Mouse (Mus musculus) neural tube, embryonic 15.5 days (tissue): ENCODE measurements around the gene Tmem239. TPM values are rescaled to one million over a fixed set of nuclear protein-coding genes. Genes with fewer than 3 reads are reported as not detected.

Experiments
- ATAC-seq: fragments of 200-750 bp; cut with Nextera tagmentation; 2 replicates; pipeline ENCODE4 v1.8.0; 2017; ENCODE audit warnings: mild to moderate bottlenecking, moderate TSS enrichment, moderate library complexity; ENCODE audit not compliant: low FRiP score
- H3K27ac ChIP-seq: fragments of 300-500 bp; sonication (generic); replicated peaks from 2 replicates; pipeline ENCODE4 v1.5.1; 2015; ENCODE audit warnings: mild to moderate bottlenecking, inconsistent platforms
- H3K27me3 ChIP-seq: fragments of 300-500 bp; sonication (generic); replicated peaks from 2 replicates; pipeline ENCODE4 v1.6.1; 2015; ENCODE audit warnings: inconsistent platforms
- H3K36me3 ChIP-seq: fragments of 300-500 bp; sonication (generic); 2 replicates; pipeline ENCODE4 v1.6.1; 2015; ENCODE audit warnings: inconsistent platforms
- H3K4me1 ChIP-seq: fragments of 300-500 bp; sonication (generic); 2 replicates; pipeline ENCODE4 v1.6.1; 2015; ENCODE audit warnings: inconsistent platforms
- H3K4me2 ChIP-seq: fragments of 300-500 bp; sonication (generic); 2 replicates; pipeline ENCODE4 v1.6.1; 2015; ENCODE audit warnings: inconsistent platforms, mild to moderate bottlenecking, moderate library complexity
- H3K4me3 ChIP-seq: fragments of 300-500 bp; sonication (generic); replicated peaks from 2 replicates; pipeline ENCODE4 v1.5.1; 2015; ENCODE audit warnings: mild to moderate bottlenecking, inconsistent platforms
- H3K9ac ChIP-seq: fragments of 300-500 bp; sonication (generic); replicated peaks from 2 replicates; pipeline ENCODE4 v1.6.1; 2015; ENCODE audit warnings: mild to moderate bottlenecking, inconsistent platforms
- H3K9me3 ChIP-seq: fragments of 300-500 bp; sonication (generic); replicated peaks from 2 replicates; pipeline ENCODE4 v1.6.1; 2016; ENCODE audit warnings: inconsistent platforms
- WGBS: fragments of 180-500 bp; shearing (Covaris S2); methylation state at CpG from one replicate; pipeline ENCODE4 v1.1.7; 2015; ENCODE audit warnings: mixed read lengths; 5-methylcytosine and 5-hydroxymethylcytosine counted together
- polyA plus RNA-seq: library from polyadenylated mRNA; unstranded; fragments of >200 nt; fragmentation: Nextera tagmentation; extraction: Ambion mirVana; gene quantifications from 2 replicates; pipeline ENCODE4 v1.2.1, GENCODE M21; 2015

The Tmem239 gene
- polyA plus RNA-seq, 1 experiment from 2014 or later, result not detected

DNA sequence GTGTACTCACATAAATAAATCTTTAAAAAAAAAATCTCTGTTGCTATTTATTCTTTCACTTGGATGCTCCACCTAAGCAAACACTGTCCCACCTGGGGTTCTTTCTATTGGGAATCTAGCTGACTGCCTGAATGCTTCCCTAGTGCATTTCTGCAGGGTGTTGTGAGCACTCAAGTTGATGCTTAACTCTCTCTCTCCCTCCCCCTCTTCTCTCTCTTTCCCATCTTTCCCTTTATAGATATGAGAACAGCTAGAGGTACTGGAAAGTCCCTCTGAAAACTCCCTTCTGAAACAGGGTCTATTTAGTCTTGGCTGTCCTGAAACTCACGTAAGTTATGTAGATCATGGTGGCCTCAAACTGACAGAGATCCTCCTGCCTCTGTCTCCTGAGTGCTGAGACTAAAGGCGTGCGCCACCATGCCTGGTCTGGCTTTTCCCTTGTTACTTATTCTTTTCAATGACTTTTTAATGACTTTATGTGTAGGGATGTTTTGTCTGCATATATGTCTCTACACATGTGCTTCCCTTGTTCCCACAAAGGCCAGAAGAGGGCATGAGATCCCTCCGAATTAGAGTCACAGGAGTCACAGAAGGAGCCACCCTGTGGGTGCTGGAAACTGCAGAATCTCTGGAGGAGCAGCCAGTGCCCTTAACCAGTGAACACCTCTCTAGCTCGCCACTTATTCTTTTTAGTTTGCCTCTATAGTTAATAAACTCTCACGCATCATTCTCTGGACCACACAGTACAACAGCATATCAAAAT lies 8.0 kb downstream of the Tmem239 start:
- Histone ChIP-seq H3K9ac (no peak overlapping the region), H3K4me1 (no peaks in the 10 kb centered on the region), H3K27ac (no peak overlapping the region), H3K9me3 (no peaks in the 10 kb centered on the region), H3K36me3 (peaks cover 9% of the 10 kb centered on the region; the same call in 1 of the 2 replicates), H3K27me3 (no peaks in the 10 kb centered on the region), H3K4me2 (no peak overlapping the region), H3K4me3 (no peak overlapping the region)
- no peak for ATAC-seq
- WGBS, result 80% methylated on average over 6 of the region's 6 CpGs

DNA sequence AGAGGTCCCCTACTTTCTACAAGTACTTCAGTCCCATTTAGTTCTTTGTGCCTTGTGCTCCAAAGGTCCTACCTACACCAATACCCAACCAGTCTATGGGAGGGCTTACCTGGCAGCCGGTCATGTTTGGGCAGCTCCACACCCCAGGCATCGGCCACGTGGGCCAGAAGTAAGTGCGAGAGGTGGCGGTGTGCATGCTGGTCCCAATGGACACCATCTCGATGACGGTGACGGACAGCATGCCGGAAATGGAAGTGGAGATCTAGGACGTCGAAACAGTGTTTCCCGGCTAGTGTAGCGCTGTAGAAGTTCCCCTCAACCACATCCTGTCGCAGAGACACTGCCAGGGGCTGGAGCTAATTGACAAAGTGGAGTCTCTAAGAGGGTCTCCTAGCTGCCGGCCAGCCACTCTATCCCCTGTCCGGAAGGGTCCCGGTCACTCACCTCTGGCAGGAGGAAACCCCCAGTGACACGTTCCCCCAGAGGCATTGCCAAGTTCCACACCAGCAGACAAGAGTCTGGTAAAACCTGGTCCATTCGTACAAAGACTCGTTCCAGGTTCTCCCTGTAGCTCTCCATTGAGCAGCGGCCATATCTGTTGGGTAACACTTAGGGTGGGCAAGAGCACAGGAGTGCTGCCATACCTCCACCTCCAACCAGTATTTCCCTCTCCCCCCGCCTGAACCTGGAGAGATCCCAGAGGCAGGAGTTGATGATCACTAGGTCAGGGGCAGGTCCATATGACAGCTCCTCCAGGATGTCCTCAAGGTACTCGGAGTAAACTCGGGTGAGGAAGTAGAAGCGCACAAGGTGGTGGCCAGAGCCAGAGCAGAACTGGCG lies 15.7 kb downstream of the Tmem239 start:
- Histone ChIP-seq H3K4me3 (no peak overlapping the region), H3K36me3 (peaks cover 12% of the 10 kb centered on the region; the same call in 1 of the 2 replicates), H3K27ac (no peak overlapping the region), H3K9ac (no peak overlapping the region), H3K4me1 (peaks cover 44% of the 10 kb centered on the region), H3K4me2 (no peak overlapping the region), H3K27me3 (no peaks in the 10 kb centered on the region), H3K9me3 (no peaks in the 10 kb centered on the region)
- WGBS, result 97% methylated on average over 26 of the region's 26 CpGs
- ATAC-seq, result no peak

DNA sequence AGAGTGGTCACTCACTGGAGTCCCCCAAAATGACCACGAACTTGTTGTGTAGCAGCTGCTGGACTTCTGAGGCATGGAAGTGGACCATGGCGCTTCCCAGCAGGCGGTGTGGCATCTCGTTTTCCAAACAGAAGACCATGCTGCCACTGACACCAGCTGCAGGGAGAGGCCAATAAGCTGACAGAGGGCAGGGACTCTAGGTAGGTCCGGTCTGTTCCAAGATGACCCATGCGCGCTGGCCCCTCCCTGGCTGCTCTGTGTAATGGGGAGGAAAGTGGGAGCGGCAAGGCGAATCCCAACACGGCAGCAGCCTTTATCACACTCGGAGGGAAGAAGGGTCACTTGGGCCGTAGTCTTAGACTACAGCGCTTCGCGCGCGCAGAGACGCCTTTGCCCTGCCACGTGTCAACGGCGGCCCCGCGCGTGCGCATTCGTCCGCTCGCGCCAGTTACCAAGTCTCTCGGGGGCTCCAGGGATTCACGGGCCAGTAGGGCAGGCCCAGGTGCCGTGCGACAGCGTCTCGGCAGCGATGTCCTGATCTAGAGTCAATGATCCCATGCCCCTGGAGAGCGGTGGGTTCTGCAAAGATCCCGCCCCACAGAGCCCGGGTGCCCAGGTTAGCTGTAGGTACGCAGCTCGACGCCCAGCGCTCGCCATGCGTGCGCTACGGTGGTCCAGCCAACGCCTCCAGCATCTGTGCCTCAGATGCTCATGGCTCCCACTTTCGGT lies 17.3 kb downstream of the Tmem239 start:
- Histone ChIP-seq H3K27ac (peak overlapping the region; percentile 96), H3K4me3 (peak overlapping the region; percentile 75), H3K9me3 (no peaks in the 10 kb centered on the region), H3K36me3 (peaks cover 10% of the 10 kb centered on the region; the same call in 1 of the 2 replicates), H3K4me1 (peaks cover 44% of the 10 kb centered on the region), H3K27me3 (no peaks in the 10 kb centered on the region), H3K9ac (peak overlapping the region; percentile 68), H3K4me2 (peak overlapping the region; percentile 83)
- whole genome bisulfite sequencing, result 15% methylated on average over 49 of the region's 49 CpGs
- peak; percentile 85 for ATAC-seq

DNA sequence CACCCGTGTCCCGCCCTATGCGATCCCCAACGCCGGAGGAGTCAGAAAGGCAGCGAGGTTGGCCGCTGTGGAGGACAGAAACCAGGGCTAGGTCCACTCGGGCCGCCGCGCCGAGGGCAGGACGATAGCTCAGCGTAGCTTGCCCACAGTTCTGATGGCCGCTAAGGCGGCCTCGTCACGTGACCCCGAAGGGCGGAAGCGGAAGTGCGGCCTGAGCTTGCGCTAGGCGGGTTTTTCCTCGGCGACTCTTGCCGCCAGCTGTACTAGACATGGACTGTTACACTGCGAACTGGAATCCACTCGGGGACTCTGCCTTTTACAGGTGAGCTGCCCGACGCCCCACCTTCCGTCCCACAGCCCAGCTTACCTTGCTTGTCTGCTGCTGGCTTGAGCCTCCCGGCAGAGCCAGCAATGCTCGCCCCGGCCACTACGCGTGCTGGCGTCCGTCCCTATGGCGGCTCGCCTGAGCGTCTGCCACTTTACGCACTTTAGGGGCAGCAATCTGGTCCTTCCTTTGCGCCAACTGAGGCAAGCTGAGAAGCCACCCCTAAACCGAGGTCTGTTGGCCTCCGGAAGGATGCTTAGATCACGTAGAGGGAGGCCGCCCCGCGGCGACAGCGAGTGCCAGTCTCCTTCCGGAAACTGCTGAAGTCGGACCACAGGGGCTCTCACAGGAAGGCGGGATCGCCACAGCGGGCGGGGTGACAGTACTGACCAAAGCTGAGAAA lies 18.0 kb downstream of the Tmem239 start, which contains the start of the genes Vps16 and Pced1a:
Gene Vps16, plus strand, starts transcription at position 214 of the 728 bp plus-strand sequence.
Gene Pced1a, minus strand, starts transcription at position 576 of the 728 bp plus-strand sequence.
- H3K4me3 ChIP-seq, result peak within 1 kb of the TSS; percentile 75
- no peaks in the 10 kb centered on the region for H3K9me3 ChIP-seq
- peaks cover 44% of the 10 kb centered on the region for H3K4me1 ChIP-seq
- H3K9ac ChIP-seq, result peak within 1 kb of the TSS; percentile 68
- no peaks in the 10 kb centered on the region for H3K27me3 ChIP-seq
- WGBS, result under 1% methylated on average over 56 of the region's 58 CpGs
- 0 out of 2 replicates have a peak, but pooled peaks cover 3% of the 10 kb centered on the region for H3K36me3 ChIP-seq
- H3K4me2 ChIP-seq, result peak within 1 kb of the TSS; percentile 83
- H3K27ac ChIP-seq, result peak within 1 kb of the TSS; percentile 96
- peak; percentile 96 for ATAC-seq

DNA sequence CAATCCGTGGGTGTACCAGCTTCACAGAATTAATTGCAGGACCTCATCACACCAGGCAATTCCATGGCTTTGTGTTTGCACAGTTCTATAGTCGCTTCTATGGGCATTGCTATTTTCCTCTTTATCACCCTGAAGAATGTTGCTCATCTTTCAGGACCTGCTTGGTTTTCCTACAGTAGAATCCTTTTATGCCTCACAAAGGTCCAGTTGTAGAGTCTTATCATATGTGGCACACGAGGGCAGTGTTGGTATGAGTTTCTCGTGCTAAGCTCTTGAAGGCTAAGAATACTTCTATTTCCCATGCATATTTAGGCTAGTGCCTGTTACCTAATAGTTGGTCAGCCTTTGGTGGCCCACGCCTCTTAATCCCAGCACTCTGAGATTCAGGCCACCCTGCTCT lies 18.8 kb downstream of the Tmem239 start:
- Histone ChIP-seq H3K4me3 (peak overlapping the region; percentile 75), H3K9me3 (no peaks in the 10 kb centered on the region), H3K4me2 (peak overlapping the region; percentile 83), H3K27ac (peak overlapping the region; percentile 96), H3K9ac (peak overlapping the region; percentile 68), H3K27me3 (no peaks in the 10 kb centered on the region), H3K4me1 (peaks cover 44% of the 10 kb centered on the region), H3K36me3 (no peaks in the 10 kb centered on the region)
- WGBS, result 40% methylated on average over 5 of the region's 5 CpGs
- no peak for ATAC-seq

DNA sequence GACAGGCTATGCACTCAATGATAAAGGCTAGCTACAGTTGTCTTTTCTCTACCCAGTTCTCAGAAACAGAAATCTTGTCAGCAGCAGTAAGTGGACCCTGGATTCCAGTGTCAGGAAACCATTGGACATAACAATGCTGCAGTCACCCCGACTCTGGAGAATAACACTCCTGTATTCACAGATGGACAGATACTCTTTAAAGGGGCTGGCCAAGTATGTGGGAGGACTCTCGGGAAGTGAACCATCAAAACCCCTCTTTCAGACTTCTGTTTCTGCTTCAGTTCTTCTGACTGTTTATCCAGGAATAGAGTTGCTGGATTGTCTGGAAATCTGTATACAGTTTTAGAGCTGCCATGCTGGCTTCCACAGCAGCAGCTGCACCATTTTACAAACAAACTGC lies 23.6 kb downstream of the Tmem239 start:
- Histone ChIP-seq H3K4me3 (no peak overlapping the region), H3K9me3 (no peaks in the 10 kb centered on the region), H3K4me2 (no peak overlapping the region), H3K4me1 (peaks cover 13% of the 10 kb centered on the region), H3K27me3 (no peaks in the 10 kb centered on the region), H3K36me3 (peaks cover 5% of the 10 kb centered on the region), H3K9ac (no peak overlapping the region), H3K27ac (no peak overlapping the region)
- no peak for ATAC-seq
- 74% methylated on average over 2 of the region's 2 CpGs for WGBS

DNA sequence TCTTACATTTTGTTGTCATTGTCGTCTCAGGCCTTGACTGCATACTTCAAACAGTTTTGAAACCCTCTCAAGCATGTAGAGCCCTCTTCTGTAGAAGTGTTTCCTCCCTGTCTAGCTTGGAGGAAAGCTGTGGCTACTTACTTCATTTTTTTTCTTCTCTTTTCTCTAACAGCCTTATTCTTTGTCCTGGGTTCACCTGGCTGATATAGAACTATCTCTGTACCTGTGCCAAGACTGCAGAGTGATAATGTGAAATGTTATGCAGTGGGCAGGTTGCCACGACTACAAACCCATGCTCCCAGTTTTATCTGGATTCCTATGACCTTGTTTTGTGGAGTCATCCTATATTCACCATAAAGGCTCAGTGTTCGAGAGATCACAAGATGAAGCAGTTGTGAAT lies 24.2 kb downstream of the Tmem239 start:
- WGBS, result 81% methylated on average over 3 of the region's 3 CpGs
- no peak for ATAC-seq
- H3K27me3 ChIP-seq, result no peaks in the 10 kb centered on the region
- H3K9ac ChIP-seq, result no peak overlapping the region
- H3K27ac ChIP-seq, result no peak overlapping the region
- no peak overlapping the region for H3K4me3 ChIP-seq
- peaks cover 7% of the 10 kb centered on the region for H3K4me1 ChIP-seq
- H3K9me3 ChIP-seq, result no peaks in the 10 kb centered on the region
- H3K36me3 ChIP-seq, result peaks cover 5% of the 10 kb centered on the region
- H3K4me2 ChIP-seq, result no peak overlapping the region

DNA sequence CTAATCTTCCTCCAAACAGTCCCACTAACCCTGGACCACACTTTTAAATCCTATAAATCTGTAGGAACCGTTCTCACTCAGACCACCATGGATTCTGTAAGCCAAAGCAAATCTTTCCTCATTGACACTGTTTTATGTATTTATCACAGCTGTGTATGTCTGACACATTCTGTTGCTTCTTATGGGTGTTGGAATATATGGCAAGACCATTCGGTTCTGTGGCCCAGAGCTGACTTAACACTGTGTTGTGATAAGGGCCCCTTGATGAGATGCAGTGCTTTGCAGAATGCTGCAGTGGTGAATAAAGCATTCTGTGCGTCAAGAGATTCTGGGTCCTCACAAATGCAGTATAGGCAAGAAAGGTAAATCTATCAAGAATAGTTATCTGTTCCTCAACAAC lies 25.9 kb downstream of the Tmem239 start:
- 93% methylated on average over 3 of the region's 3 CpGs for WGBS

DNA sequence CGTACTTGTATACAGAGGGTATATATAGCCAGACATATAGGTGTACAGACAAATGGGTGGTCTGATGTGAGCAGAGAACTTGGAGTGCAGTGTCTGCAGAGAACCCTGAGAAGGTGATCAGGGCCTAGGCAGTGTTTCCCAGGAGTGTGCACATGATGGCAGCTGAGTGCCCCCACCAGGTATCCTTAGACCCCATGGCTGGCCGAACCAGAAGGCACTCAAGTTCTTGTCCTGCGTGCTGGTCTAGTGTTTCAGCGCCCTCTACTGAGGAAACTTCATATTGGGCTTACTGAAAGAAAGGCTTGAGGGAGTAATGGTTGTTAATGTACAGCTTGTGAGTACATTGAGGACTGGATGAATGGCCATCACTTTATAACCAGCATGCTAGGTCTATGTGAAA lies 26.9 kb downstream of the Tmem239 start:
- Histone ChIP-seq H3K36me3 (peaks cover 14% of the 10 kb centered on the region), H3K4me3 (no peak overlapping the region), H3K9me3 (no peaks in the 10 kb centered on the region), H3K9ac (no peak overlapping the region), H3K4me1 (0 out of 2 replicates have a peak, but pooled peaks cover 2% of the 10 kb centered on the region), H3K27ac (no peak overlapping the region), H3K4me2 (no peak overlapping the region), H3K27me3 (no peaks in the 10 kb centered on the region)
- WGBS, result 22% methylated on average over 4 of the region's 4 CpGs
- 0 out of 2 replicates have a peak, but pooled peaks have one; percentile 45 for ATAC-seq

More for the DNA sequence above, 25.9 kb downstream of the Tmem239 start:
- no peak overlapping the region for H3K4me3 ChIP-seq
- H3K27ac ChIP-seq, result no peak overlapping the region
- 0 out of 2 replicates have a peak, but pooled peaks cover 2% of the 10 kb centered on the region for H3K4me1 ChIP-seq
- H3K36me3 ChIP-seq, result peaks cover 5% of the 10 kb centered on the region
- no peak for ATAC-seq
- H3K9ac ChIP-seq, result no peak overlapping the region
- no peaks in the 10 kb centered on the region for H3K27me3 ChIP-seq
- H3K4me2 ChIP-seq, result no peak overlapping the region
- no peaks in the 10 kb centered on the region for H3K9me3 ChIP-seq

DNA sequence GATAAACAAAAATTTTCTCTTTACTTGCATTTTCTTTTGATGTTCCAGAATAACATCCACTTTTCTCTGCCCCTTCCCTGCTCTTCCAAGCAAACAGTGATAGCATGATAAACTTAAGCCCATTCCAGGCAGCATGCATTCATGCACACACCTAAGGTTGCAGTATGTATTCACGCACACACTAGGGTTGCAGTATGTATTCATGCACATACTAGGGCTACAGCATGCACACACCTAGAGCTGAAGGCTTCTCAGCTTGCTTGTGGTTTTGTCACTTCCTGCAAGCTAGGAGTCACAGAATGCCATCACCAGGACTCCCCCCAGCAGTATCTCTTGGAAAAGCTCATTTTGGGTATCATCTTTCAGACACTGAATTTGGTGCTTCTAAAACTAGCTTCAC lies 30.5 kb downstream of the Tmem239 start:
- H3K36me3 ChIP-seq, result peaks cover 48% of the 10 kb centered on the region
- H3K27me3 ChIP-seq, result no peaks in the 10 kb centered on the region
- ATAC-seq, result no peak

More for the DNA sequence above, 30.5 kb downstream of the Tmem239 start:
- Histone ChIP-seq H3K9me3 (no peaks in the 10 kb centered on the region), H3K4me2 (no peak overlapping the region), H3K9ac (no peak overlapping the region), H3K4me1 (0 out of 2 replicates have a peak, but pooled peaks cover 2% of the 10 kb centered on the region), H3K27ac (no peak overlapping the region), H3K4me3 (no peak overlapping the region)
- WGBS, result 95% methylated on average over 1 of the region's 1 CpGs
